Mouse (Mus musculus): ENCODE data around the gene Traf4. TPM values are rescaled to one million over a fixed set of nuclear protein-coding genes. Genes with fewer than 3 reads are reported as not detected.

Traf4 gene
- polyA plus RNA-seq, 1 experiment from 2014 or later = 79.2 TPM

GRCm38 (mm10) chr11:78171328-78171727, 5.9 kb upstream of the Traf4 start:
- no peak overlapping the region for H3K4me2 ChIP-seq (ENCODE audit: low read length)
- 74% methylated on average over 4 of the region's 4 CpGs for WGBS

GRCm38 (mm10) chr11:78170306-78170705, 4.9 kb upstream of the Traf4 start:
- Histone ChIP-seq H3K4me2 (ENCODE audit: low read length) (no peak overlapping the region), H3K27ac (ENCODE audit: low read depth, low read length) (no peak overlapping the region), H3K27me3 (replicated peaks; ENCODE audit: control insufficient read depth, insufficient read depth, low read length) (no peaks in the 10 kb centered on the region), H3K4me3 (ENCODE audit: low read depth, low read length) (no peak overlapping the region), H3K9ac (ENCODE audit: low read length) (no peak overlapping the region), H3K9me3 (replicated peaks; ENCODE audit: control insufficient read depth, low read length) (no peaks in the 10 kb centered on the region), H3K4me1 (ENCODE audit: control insufficient read depth, insufficient read depth, low read length) (peaks cover 6% of the 10 kb centered on the region), H3K36me3 (ENCODE audit: control insufficient read depth, insufficient read depth, low read length) (no peaks in the 10 kb centered on the region)
- no peak for DNase-seq (ENCODE audit: low spot score)
- 92% methylated on average over 15 of the region's 15 CpGs for WGBS
- no peak for ATAC-seq

More at GRCm38 (mm10) chr11:78171328-78171727, 5.9 kb upstream of the Traf4 start:
- Histone ChIP-seq H3K27me3 (replicated peaks; ENCODE audit: control insufficient read depth, insufficient read depth, low read length) (no peaks in the 10 kb centered on the region), H3K27ac (ENCODE audit: low read depth, low read length) (no peak overlapping the region), H3K4me3 (ENCODE audit: low read depth, low read length) (no peak overlapping the region), H3K36me3 (ENCODE audit: control insufficient read depth, insufficient read depth, low read length) (no peaks in the 10 kb centered on the region), H3K4me1 (ENCODE audit: control insufficient read depth, insufficient read depth, low read length) (no peaks in the 10 kb centered on the region), H3K9me3 (replicated peaks; ENCODE audit: control insufficient read depth, low read length) (no peaks in the 10 kb centered on the region), H3K9ac (ENCODE audit: low read length) (no peak overlapping the region)
- ATAC-seq (no peak), DNase-seq (ENCODE audit: low spot score) (no peak)

GRCm38 (mm10) chr11:78168541-78169468, 3.4 kb upstream of the Traf4 start:
- no peak overlapping the region for H3K27ac ChIP-seq (ENCODE audit: low read depth, low read length)
- no peak for DNase-seq (ENCODE audit: low spot score)
- no peaks in the 10 kb centered on the region for H3K9me3 ChIP-seq (replicated peaks; ENCODE audit: control insufficient read depth, low read length)
- H3K27me3 ChIP-seq (replicated peaks; ENCODE audit: control insufficient read depth, insufficient read depth, low read length) = no peaks in the 10 kb centered on the region
- no peak overlapping the region for H3K4me3 ChIP-seq (ENCODE audit: low read depth, low read length)
- no peak overlapping the region for H3K9ac ChIP-seq (ENCODE audit: low read length)
- no peak overlapping the region for H3K4me2 ChIP-seq (ENCODE audit: low read length)
- 60% methylated on average over 19 of the region's 19 CpGs for WGBS
- no peak for ATAC-seq
- peaks cover 6% of the 10 kb centered on the region for H3K4me1 ChIP-seq (ENCODE audit: control insufficient read depth, insufficient read depth, low read length)
- no peaks in the 10 kb centered on the region for H3K36me3 ChIP-seq (ENCODE audit: control insufficient read depth, insufficient read depth, low read length)

GRCm38 (mm10) chr11:78167257-78167959, 2.0 kb upstream of the Traf4 start:
- no peaks in the 10 kb centered on the region for H3K9me3 ChIP-seq (replicated peaks; ENCODE audit: control insufficient read depth, low read length)
- H3K9ac ChIP-seq (ENCODE audit: low read length) = no peak overlapping the region
- H3K4me3 ChIP-seq (ENCODE audit: low read depth, low read length) = no peak overlapping the region
- 82% methylated on average over 14 of the region's 14 CpGs for WGBS
- no peak overlapping the region for H3K27ac ChIP-seq (ENCODE audit: low read depth, low read length)
- DNase-seq (ENCODE audit: low spot score) = no peak
- no peaks in the 10 kb centered on the region for H3K27me3 ChIP-seq (replicated peaks; ENCODE audit: control insufficient read depth, insufficient read depth, low read length)
- peaks cover 3% of the 10 kb centered on the region; the same call in 1 of the 2 replicates for H3K36me3 ChIP-seq (ENCODE audit: control insufficient read depth, insufficient read depth, low read length)
- ATAC-seq = no peak
- H3K4me2 ChIP-seq (ENCODE audit: low read length) = no peak overlapping the region
- peaks cover 20% of the 10 kb centered on the region for H3K4me1 ChIP-seq (ENCODE audit: control insufficient read depth, insufficient read depth, low read length)

- Histone ChIP-seq H3K9ac (ENCODE audit: low read length) (no peak overlapping the region), H3K4me3 (ENCODE audit: low read depth, low read length) (no peak overlapping the region), H3K27me3 (replicated peaks; ENCODE audit: control insufficient read depth, insufficient read depth, low read length) (no peaks in the 10 kb centered on the region), H3K9me3 (replicated peaks; ENCODE audit: control insufficient read depth, low read length) (no peaks in the 10 kb centered on the region), H3K4me2 (ENCODE audit: low read length) (no peak overlapping the region), H3K4me1 (ENCODE audit: control insufficient read depth, insufficient read depth, low read length) (peaks cover 23% of the 10 kb centered on the region), H3K36me3 (ENCODE audit: control insufficient read depth, insufficient read depth, low read length) (peaks cover 11% of the 10 kb centered on the region), H3K27ac (ENCODE audit: low read depth, low read length) (no peak overlapping the region)
- DNase-seq (ENCODE audit: low spot score) = no peak
- no peak for ATAC-seq
- 74% methylated on average over 6 of the region's 6 CpGs for WGBS
These were observed 1.3 kb upstream of the Traf4 start for GRCm38 (mm10) chr11:78166640-78167039.

- Histone ChIP-seq H3K27ac (ENCODE audit: low read depth, low read length) (peak overlapping the region; percentile 98; the same call in 1 of the 2 replicates), H3K9me3 (replicated peaks; ENCODE audit: control insufficient read depth, low read length) (no peaks in the 10 kb centered on the region), H3K36me3 (ENCODE audit: control insufficient read depth, insufficient read depth, low read length) (peaks cover 16% of the 10 kb centered on the region), H3K9ac (ENCODE audit: low read length) (peak overlapping the region; percentile 99; the same call in 1 of the 2 replicates), H3K4me2 (ENCODE audit: low read length) (peak overlapping the region; percentile 79), H3K27me3 (replicated peaks; ENCODE audit: control insufficient read depth, insufficient read depth, low read length) (no peaks in the 10 kb centered on the region), H3K4me3 (ENCODE audit: low read depth, low read length) (peak overlapping the region; percentile 100; the same call in 1 of the 2 replicates), H3K4me1 (ENCODE audit: control insufficient read depth, insufficient read depth, low read length) (peaks cover 23% of the 10 kb centered on the region)
- ATAC-seq (no peak), DNase-seq (ENCODE audit: low spot score) (no peak)
- 49% methylated on average over 4 of the region's 4 CpGs for WGBS
These were observed 772 bp upstream of the Traf4 start for GRCm38 (mm10) chr11:78166161-78166560.

- DNase-seq (ENCODE audit: low spot score) = no peak
- WGBS = 1% methylated on average over 16 of the region's 16 CpGs
- ATAC-seq = peak; percentile 47
- H3K4me1 ChIP-seq (ENCODE audit: control insufficient read depth, insufficient read depth, low read length) = peaks cover 23% of the 10 kb centered on the region
- H3K9me3 ChIP-seq (replicated peaks; ENCODE audit: control insufficient read depth, low read length) = no peaks in the 10 kb centered on the region
- H3K36me3 ChIP-seq (ENCODE audit: control insufficient read depth, insufficient read depth, low read length) = peaks cover 20% of the 10 kb centered on the region
- H3K27ac ChIP-seq (ENCODE audit: low read depth, low read length) = peak overlapping the region; percentile 98
- H3K27me3 ChIP-seq (replicated peaks; ENCODE audit: control insufficient read depth, insufficient read depth, low read length) = no peaks in the 10 kb centered on the region
- peak overlapping the region; percentile 100 for H3K4me3 ChIP-seq (ENCODE audit: low read depth, low read length)
- H3K4me2 ChIP-seq (ENCODE audit: low read length) = peak overlapping the region; percentile 79
- peak overlapping the region; percentile 99 for H3K9ac ChIP-seq (ENCODE audit: low read length)
These were observed 346 bp upstream of the Traf4 start for GRCm38 (mm10) chr11:78165761-78166109.

GRCm38 (mm10) chr11:78164604-78164923, 825 bp downstream of the Traf4 start:
- Histone ChIP-seq H3K27ac (ENCODE audit: low read depth, low read length) (peak overlapping the region; percentile 98), H3K4me3 (ENCODE audit: low read depth, low read length) (peak overlapping the region; percentile 100), H3K4me1 (ENCODE audit: control insufficient read depth, insufficient read depth, low read length) (peaks cover 23% of the 10 kb centered on the region), H3K9ac (ENCODE audit: low read length) (peak overlapping the region; percentile 99), H3K36me3 (ENCODE audit: control insufficient read depth, insufficient read depth, low read length) (peaks cover 32% of the 10 kb centered on the region), H3K9me3 (replicated peaks; ENCODE audit: control insufficient read depth, low read length) (no peaks in the 10 kb centered on the region), H3K27me3 (replicated peaks; ENCODE audit: control insufficient read depth, insufficient read depth, low read length) (no peaks in the 10 kb centered on the region), H3K4me2 (ENCODE audit: low read length) (peak overlapping the region; percentile 79)
- DNase-seq (ENCODE audit: low spot score) = peak; percentile 31
- under 1% methylated on average over 14 of the region's 14 CpGs for WGBS
- ATAC-seq = no peak
